Comparison of ENCODE assay signal across 13 mouse cellular contexts in genomic region chr13:55948591-55948990, GRCm38 (mm10).
"Had no signal": no experiment of that assay in that cellular context is flagged by ENCODE, and none has a peak within 500 bp of the region (broad histone marks: within the 10 kb centered on the region; RNA-seq: fewer than 3 reads in every experiment).

No protein-coding gene starts in this region.

- H3K4me1 ChIP-seq: limb, embryonic 12.5 days; liver, embryonic 13.5 days had no signal

- H3K27ac ChIP-seq: kidney, postnatal 0 days; layer of hippocampus, adult 2 months; limb, embryonic 12.5 days; liver, embryonic 13.5 days had no signal

- DNase-seq: kidney, adult 11 months; kidney, adult 9 months; kidney, postnatal 4 days; liver; liver, embryonic 13.5 days; liver, postnatal 0 days; right cerebral cortex, postnatal 4 days; spleen, adult 18-20 months; thymus, adult 2 months; thymus, postnatal 25 days had no signal

- H3K4me3 ChIP-seq: layer of hippocampus, adult 2 months; limb, embryonic 12.5 days; liver, embryonic 13.5 days had no signal

- H3K9ac ChIP-seq: limb, embryonic 12.5 days; liver, embryonic 13.5 days; liver, postnatal 0 days had no signal

- H3K36me3 ChIP-seq: limb, embryonic 12.5 days; liver, embryonic 13.5 days had no signal

- H3K27me3 ChIP-seq: limb, embryonic 12.5 days; liver, embryonic 13.5 days had no signal

- H3K4me2 ChIP-seq: limb, embryonic 12.5 days; liver, embryonic 13.5 days had no signal

- H3K9me3 ChIP-seq: liver, embryonic 13.5 days had no signal

- ATAC-seq: liver, postnatal 0 days had no signal
